Mouse (Mus musculus) kidney, postnatal 25 days (tissue): ENCODE results near the gene Zcchc12.

Experiments
- DNase-seq, 2 experiments: peaks; one replicate each; pipeline ENCODE4 v3.0.0; 2021; ENCODE audit warnings: mixed read lengths in 2 of 2

Gene Zcchc12

DNA sequence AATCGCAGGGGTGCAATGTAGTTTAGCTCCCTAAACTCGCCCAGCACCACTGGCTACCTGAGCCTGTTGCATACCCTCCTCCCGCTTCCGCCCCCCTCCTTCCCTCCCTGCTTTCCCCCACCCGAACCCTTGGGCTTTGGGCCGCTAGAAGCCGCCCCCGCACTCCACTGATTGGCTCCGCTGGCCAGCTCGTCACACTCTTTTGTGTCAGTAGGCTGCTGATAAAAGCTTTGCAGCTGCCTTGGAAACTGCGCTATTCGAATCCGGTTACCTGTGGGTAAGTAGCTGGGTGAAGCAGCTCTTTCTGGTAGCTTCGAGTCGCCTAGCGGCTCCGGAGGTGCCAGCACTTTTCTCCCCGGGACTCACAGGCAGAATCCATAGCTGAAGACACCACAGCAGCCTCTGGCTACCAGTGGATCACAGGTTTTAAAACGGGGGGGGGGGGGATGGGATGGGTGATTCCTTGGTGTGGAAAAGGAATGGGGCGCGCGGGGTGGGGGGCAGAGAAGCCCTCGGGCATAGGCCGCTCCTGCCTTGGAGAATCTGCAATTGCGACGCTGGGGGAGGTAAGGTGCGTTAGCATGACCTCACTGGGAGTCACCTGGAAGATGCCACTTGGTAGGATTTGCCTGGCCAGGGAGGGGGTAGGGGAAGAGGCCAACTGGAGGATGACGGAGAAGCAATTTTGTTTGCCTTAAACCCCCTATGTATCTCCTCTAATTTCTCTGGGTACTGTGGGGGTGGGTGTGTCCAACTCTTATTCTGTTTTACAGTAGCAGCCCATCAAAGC, at the start of gene Zcchc12:
Zcchc12 (plus strand) TSS at position 169 of the 790 bp plus-strand sequence.
- no peak for DNase-seq

DNA sequence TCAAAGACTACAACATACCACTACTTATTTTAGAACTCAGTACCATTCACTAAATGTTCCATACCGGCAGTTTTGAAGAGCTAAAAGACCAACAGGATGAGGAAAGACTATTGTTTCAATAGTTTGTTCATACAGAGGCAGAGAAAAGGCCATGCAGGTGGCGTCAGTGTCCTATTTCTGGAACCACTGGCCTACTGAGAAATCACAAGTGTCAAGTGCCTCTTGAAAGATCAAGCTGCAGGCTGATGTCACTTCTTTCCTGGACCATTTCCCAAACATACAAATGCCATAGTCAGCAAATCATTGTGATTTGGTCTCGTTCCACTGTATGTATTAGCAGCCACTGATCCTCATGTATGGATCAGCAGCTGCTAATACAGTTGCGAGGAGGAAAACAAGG, 49.0 kb upstream of the Zcchc12 start:
- no peak for DNase-seq

DNA sequence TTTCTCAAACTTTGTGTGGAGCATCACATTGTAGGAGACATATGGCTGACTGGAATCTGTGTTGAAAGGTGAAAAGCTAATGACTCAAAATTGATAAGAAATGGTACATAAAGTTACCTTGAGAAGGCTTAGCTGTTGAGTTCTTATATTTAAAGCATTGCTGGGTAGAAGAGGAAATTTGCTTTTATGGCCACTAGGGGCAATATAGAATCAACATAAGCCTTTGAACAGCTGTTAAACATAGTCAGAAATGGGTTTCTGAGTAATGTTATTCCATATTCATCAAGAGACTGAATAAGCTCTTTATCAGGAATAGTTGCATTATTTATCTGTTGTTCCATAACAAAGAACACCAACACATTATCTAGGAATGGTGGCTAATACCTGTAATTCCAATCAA, 45.6 kb upstream of the Zcchc12 start:
- no peak for DNase-seq

DNA sequence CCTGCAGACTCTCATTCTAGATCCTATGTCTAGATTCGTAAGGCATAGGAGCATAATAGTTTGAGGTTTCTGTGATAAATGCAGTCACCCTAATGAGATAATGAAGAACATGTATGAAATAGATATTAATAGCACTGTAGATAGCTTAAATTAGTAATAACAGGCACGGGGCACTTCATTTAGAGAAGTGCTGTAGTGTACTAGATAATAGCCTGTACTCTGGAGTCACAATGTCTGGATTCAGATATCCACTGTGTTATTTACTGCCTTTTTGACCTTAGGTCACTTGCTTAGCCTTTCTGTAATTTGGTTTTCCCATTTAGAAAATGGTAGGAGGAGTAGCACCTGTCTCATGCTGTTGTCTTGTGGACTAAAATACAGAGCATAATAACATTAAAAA, 39.0 kb upstream of the Zcchc12 start:
- no peak for DNase-seq

DNA sequence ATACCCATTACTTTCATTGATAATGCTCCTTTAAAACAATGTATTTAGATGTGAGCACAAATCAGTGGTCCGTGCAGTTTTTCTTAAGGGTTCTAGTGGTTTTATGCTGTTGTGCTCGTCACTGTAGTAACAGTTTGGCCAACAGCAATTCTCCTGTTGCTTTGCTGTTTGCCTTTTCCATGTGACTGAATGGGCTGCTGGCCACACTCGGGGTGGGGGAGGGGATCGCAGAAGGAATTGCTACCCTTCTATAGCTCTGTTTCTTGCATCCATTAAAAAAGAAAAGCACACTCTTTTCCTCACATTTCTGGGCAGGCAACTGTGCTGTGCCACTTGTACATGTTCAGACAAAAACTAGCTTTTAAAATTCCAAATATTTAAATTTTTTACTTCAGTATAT, 34.1 kb upstream of the Zcchc12 start:
- DNase-seq: peak; percentile 45 to 46

DNA sequence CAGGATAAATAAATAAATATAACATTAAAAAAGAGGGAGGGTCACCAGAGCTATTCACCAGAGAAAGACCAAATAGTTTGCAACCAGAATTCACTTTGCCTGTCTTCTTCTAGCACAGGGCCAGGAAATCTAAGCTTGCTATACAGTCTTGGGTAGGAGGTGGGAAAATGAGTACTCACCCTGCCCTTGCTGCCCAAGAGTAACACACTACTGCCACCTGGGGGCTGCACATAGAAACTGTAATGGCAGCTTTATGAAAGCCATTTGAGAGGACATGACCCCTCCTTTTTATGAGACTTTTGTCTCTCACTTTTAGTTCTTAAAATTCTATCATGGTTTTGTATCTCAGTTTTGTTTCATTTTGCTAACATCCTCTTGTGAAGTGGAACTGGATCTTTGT, 12.1 kb upstream of the Zcchc12 start:
- DNase-seq: peak; percentile 51 to 59

DNA sequence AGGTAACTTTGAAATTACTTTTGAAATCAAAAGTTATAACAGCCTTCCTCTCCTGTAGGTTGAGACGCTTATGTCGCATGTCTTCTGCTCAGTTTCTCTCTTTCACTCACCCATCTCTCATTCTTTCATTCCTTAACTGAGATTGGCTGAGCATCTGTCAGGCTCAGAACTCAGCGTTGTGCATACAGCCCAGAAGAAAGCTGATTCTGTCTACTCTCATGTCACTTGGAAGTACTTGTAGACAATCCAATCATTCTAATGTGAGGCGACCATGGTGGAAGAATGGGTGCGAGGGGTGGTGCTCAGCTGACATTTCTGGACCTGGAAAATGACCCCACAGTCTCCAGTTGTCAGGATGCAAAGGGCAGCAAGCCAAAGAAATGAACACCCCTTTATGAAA, 9.7 kb upstream of the Zcchc12 start:
- DNase-seq: no peak

DNA sequence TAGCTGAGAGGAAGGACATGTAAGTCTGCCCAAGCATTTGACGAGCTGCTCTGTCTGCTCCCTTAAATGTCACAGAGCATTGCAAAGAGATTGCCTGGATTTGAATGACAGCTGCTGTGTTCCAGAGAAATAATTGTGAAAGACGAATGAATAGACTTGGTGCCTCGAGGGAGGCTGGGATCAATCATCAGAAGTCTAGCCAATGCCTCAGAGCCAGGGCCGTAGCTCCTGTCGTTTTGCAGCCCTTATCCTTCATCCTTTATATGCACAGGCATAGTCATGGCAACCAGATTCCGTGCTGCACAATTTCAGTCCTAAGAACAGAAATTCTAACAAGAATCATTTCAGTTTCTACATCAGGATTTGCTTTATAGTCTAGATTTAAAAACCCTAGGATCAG, 9.3 kb upstream of the Zcchc12 start:
- no peak for DNase-seq

DNA sequence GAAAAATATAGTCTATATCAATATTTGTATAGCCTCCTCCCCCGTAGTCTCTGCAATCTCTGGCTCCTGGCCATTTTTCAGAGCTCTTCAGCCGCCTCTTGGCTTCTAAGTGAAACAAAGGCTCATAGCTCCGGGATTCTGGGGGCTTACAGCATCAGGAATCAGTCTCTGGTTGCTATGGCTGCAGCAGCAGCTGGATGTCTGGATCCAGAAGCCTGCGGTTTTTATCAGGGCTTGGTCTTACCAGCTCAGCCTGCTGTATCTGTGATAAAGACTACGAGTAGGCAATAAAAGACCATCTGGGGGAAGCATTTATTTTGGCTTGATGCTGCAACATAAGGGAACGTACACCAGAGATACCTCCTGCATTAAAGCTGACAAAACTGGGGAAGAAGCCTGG, 1.8 kb upstream of the Zcchc12 start:
- no peak for DNase-seq

DNA sequence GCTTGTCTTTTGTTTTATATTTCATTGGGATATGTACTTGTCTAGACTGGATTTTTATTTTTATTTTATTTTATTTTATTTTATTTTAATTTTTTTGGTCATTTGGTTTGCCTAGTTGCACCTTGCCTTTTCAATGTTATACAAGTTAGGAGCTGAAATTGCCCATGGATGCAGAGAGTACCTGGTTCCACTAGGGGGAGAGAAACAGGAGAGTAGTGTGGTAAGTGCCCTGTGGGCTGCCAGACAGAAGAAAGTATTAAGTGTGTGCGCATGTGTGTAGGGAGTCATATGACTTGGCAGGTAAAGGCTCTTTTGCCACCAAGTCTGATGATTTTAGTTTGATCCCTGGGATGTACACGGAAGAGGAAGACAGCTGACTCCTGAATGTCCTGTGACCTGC, 13.8 kb downstream of the Zcchc12 start:
- DNase-seq: no peak

DNA sequence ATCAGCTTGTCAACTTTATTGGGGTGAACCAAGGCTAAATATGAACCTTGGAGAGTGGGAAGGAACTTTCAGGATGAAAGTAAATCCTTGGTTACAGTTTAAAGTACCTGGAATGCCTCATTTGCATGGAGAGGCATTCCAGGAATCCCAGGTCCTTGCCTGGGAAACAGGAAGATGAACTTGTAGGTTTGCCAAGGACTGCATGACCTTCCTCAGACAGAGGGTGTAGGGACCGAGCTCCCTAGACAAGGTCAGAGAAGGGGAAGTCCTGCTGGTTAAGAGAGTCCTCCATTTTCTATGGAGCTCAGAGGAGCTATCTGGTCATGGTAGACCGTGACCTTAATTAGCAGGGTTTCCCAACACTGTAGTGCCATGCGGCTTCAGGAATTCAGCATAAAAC, 15.5 kb downstream of the Zcchc12 start:
- DNase-seq: peak in 1 of 2 experiments; percentile 6

DNA sequence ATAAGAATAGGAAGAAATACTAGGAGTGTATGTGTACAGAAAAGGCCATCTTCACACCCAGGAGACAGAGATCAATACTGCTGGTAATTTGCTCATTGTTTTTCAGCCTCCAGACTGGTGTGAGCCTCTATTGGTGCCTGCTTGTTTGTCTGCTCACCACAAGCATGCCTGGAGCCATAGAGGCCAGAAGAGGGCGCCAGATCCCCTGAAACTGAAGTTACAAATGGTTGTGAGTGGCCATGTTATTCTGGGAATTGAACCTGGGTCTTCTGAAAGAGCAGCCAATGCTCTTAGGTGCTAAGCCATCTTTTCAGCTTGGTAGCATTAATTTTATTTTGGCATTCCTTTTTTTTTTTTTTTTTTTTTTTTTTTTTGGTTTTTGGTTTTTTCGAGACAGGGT, 25.7 kb downstream of the Zcchc12 start:
- no peak for DNase-seq

DNA sequence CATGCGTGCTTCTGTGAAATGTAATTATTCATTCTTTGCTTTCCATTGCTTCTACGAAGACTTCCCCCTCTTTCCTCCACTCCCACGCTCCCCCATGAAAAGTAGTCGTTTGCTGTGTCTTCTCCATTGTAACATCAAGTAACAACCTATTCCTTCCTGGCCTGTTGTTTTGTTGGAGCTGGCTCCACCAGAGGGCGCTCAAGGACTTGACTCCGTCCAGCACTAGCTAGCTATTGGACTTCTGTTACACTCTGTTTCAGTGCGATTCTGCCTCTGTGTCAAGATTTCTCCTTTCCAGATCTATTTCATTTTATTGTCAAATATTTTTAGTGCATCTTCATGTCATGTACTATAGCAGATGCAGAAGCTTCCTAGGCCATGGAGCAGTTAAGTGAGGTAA, 30.1 kb downstream of the Zcchc12 start:
- DNase-seq: peak; percentile 83 to 90

DNA sequence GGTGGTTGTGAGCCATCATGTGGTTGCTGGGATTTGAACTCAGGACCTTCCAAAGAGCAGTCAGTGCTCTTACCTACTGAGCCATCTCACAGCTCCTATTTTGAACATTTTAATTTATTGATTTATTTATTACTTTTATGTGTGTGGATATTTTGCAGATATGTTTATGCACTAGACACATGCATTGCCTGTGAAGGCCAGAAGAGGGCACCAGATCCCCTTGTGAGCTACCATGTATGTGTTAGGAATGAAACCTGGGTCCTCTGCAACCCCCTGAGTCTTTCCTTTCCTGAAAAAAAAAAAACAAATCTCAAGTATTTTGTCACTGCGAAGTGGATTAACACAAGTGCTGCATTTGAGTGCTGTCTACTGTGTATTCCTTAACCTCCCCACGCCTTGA, 30.9 kb downstream of the Zcchc12 start:
- DNase-seq: peak; percentile 46 to 69

DNA sequence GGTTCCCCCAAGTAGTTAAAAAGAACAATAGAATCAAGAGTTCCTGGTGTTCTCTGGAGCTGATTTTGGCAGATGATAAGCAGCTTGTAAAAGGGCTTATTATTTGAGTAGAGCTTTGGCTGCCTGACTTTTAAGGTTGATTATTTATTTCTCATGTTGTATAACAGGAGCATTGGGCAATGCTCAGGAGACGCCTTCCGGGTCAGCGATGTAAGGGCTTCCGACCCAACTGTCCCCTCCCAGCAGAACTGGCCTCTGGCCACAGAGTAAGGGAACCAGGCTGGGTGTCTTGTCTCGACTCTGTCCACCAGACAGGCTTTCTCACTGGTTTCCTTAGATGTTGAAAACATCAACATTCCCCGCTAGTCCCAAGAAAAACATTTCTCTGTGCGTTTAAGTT, 33.2 kb downstream of the Zcchc12 start:
- peak; percentile 27 to 55 for DNase-seq

DNA sequence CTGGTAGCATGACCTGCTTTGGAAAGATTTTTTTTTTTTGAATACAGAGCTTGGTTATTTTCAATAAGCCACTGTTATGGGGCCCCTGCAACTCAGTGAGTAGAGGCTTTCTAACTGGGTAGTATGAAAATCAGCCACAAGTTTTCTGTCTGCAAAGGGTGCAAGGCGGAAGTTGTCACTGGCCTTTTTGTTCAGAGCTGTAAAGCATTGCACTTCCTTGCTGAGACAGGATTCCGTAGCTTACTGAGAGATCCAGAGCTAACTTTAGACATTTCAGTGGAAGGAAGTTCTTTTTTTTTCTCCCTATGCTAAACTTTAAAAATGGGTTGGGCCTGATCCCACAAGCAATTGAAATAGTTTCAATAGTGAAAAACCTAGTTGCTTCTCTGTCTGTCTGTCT, 33.6 kb downstream of the Zcchc12 start:
- no peak for DNase-seq

DNA sequence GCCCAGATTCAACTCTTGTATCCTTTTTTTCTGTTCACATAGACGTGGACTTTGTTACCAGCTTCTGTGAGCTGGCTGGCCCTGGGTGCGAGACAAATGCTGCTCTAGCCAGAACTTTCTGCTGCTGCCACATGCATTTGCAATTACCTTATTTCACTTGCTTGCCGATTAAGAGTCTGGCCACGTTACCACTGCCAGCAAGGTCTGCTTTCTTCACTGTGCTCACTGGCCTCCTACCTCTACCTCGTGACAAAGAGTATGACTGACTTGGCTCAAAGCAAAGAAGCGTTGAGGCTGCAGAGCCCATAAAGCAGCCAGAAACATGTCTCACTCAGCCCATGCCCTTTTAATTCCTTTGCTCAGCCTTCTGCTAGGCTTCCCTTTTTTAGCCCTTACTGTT, 39.9 kb downstream of the Zcchc12 start:
- no peak for DNase-seq
